Mouse (Mus musculus) mesoderm, embryonic 11.5 days (tissue): Measurements from ENCODE around the gene Ddx58.

Experiments
- DNase-seq: peaks from one replicate; pipeline ENCODE4 v3.0.0-alpha.2; 2012; ENCODE audit warnings: low read depth, low spot score

The Ddx58 gene

DNA sequence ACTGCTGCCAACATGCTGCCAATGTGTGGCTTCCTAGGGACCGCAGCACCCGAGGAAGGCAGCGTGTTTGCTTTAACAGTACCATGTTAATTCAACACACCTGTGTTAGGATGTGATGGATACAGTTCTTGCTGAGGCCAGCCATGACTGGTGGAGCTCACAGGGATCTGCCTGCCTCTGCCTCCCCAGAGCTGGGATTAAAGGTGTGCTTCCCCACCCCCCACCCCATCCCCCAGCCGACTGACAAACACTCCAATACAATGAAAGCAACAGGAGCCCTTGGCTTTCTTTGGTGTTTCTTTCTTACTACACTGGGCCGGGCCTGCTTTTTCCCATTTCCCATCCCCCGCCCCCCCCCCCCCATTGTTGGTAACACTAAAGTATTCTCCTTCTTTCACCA lies 5.4 kb downstream of the Ddx58 start:
- no peak for DNase-seq

DNA sequence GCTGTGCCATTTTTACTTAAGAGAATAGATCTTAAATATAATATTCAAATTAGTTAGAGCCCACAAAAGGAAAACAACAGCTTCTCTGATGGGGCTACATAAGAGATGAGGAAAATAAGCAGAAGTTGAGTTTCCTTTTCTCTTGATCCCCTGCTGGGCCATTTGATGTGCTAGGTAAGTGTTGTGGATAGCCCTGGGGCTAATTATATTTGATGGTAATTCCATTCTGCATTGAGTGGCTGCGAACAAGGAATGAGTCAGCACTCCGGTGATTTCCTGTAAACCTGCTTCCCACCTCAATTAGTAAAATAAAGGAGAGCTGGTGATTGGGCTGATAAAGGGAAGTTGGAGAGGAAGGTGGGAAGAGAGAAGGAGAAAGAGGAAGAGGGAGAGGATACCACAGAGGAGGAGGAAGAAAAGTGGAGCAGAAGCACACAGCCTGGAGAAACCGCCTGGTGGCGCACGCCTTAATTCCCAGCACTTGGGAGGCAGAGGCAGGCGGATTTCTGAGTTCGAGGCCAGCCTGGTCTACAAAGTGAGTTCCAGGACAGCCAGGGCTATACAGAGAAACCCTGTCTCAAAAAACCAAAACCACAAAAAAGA lies 6.5 kb downstream of the Ddx58 start:
- DNase-seq, result no peak

GRCm38 (mm10) chr4:40229723-40230122 lies 9.9 kb downstream of the Ddx58 start:
- DNase-seq, result no peak

DNA sequence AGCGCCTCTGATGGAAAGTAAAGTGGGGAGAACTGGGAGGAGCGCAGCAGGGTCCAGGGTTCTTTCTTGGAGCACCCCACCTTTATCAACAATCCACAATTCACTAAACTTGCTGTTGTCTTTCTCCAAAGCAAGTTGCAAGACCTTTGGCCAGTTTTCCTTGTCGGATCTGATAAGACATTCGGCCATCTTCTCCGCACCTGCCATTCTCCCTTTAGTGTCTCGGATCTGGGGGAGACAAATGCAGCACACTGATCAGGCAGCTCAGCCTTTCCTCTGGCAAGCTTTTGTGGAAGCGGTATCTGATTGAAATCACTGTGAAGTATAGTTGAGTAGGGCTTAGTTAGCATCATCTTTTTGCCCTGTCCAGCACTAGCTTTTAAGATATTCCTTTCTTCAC lies 11.7 kb downstream of the Ddx58 start:
- no peak for DNase-seq

DNA sequence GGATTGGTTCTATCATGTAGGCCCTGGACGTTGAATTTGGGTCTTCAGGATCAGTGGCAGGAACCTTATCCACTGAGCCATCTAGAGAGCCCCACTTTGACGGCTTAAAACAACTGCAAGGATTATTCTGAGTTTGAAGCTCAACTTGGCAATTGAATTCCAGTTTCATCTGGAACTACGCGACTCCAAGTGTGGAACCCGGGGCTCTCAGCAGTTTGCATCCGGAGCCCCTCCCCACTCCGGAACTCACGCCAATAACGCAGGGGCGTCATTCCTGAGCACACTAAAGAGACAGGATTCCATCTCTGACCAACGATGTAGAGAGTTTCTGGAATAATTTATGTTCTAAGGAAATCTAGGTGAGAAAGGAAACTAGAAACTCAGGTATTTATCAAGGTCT lies 12.5 kb downstream of the Ddx58 start:
- DNase-seq, result no peak

GRCm38 (mm10) chr4:40226095-40226494 lies 13.5 kb downstream of the Ddx58 start:
- no peak for DNase-seq

- no peak for DNase-seq
Measured at GRCm38 (mm10) chr4:40221876-40222585, 17.6 kb downstream of the Ddx58 start.

DNA sequence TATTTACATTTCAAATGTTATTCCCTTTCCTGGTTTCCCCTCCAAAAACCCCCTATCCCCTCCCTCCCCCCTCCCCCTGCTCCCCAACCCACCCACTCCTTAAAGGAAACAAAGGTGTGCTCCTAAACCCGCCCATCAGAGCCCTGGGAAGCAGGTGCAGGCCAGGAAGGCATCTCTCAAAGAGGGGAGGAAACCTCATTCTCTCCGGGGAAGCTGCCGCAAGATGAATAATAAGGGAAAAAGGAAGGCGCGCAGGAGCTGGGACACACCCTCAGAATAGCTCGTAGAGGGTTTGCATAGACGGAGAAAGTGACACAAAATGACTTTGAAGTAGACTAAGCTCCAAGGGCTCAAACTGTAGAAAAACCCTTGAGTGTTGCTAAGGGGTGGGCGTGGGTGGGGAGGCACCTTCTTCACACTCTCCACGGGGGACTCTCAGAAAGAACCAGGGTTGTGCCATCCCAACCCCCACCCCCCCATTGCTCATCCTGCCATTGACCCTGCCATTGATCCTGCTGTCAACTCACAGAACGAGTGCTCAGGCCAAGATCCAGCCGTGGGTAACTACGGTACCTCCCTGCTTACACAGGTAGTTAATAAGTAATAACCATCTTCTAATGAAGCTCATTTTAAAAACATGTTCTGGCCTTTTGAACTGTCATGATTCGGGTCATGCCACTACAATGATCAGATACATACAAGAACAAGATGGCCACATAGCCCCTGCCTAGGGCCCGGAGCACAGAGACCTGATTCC lies 18.4 kb downstream of the Ddx58 start:
- DNase-seq, result no peak

- no peak for DNase-seq
Measured at GRCm38 (mm10) chr4:40220437-40220836, 19.2 kb downstream of the Ddx58 start.

DNA sequence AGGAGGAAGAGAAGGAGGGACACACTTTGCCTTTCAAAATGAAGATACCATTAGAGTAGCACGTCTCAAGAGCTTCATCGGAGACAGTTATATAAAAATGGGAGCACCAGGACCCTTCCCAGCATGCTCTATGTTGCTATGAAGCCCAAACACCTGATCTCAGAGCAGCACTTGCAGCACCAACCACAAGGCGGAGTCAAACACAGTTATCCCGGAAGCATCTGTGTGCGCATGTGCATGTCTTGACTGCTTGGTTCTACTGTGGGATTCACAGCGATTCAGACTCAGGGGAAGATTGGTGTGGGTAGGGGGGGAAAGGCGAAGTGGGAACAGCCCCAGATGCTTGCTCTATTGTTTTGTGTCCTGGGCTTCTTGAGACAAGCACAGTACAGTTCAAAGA lies 21.2 kb downstream of the Ddx58 start:
- DNase-seq, result peak; percentile 38

- no peak for DNase-seq
Measured at GRCm38 (mm10) chr4:40217910-40218309, 21.7 kb downstream of the Ddx58 start.

DNA sequence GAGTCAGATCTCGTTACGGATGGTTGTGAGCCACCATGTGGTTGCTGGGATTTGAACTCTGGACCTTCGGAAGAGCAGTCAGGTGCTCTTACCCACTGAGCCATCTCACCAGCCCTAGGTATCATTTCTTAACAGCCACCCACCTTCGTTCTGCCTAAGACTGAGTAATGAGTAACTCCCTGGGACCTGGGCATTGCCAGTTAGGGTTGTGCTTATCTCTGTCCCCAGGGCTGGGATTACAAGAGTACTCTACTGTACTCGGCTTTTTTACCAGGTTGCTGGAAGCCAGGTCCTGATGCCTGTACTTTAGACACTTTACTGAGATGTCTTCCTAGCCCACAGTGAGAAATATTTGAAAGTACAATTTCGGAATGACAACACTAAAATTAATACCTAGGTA lies 27.5 kb downstream of the Ddx58 start:
- no peak for DNase-seq

- DNase-seq, result no peak
Measured at GRCm38 (mm10) chr4:40207701-40208100, 31.9 kb downstream of the Ddx58 start.

GRCm38 (mm10) chr4:40205231-40205903 lies 34.3 kb downstream of the Ddx58 start:
- no peak for DNase-seq

GRCm38 (mm10) chr4:40204374-40204773 lies 35.3 kb downstream of the Ddx58 start:
- DNase-seq, result no peak

- no peak for DNase-seq
Measured at GRCm38 (mm10) chr4:40202205-40202604, 37.4 kb downstream of the Ddx58 start.

DNA sequence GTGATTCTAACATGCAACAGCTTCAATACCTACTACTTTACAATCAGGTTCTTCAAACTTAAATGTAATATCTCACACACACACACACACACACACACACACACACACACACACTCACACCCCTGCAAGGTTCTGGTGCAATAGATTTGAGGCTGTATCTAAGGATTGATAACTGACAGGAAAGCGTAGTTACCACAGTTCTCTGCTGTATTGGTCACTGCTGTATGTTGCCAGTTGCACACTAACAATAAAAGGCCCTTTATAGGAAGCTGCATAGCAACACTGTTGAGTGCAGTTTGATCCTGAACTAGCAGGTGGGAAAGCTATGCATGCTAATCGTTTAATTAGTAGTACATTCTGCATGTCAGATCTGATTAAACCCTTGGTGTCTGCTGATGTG lies 44.3 kb downstream of the Ddx58 start:
- DNase-seq, result no peak

GRCm38 (mm10) chr4:40193461-40193860 lies 46.2 kb downstream of the Ddx58 start:
- no peak for DNase-seq

GRCm38 (mm10) chr4:40192246-40192645 lies 47.4 kb downstream of the Ddx58 start:
- DNase-seq, result no peak

GRCm38 (mm10) chr4:40187956-40188355 lies 51.7 kb downstream of the Ddx58 start:
- no peak for DNase-seq

GRCm38 (mm10) chr4:40184470-40184869 lies 55.2 kb downstream of the Ddx58 start:
- DNase-seq, result no peak

- DNase-seq, result no peak
Measured at GRCm38 (mm10) chr4:40183781-40184180, 55.8 kb downstream of the Ddx58 start.
